Mouse (Mus musculus) urinary bladder, postnatal 36 days (tissue): Measurements from ENCODE around the gene Plppr1.
"Not testable (repeated sequence)": the region's sequence is repeated elsewhere in the genome, so short reads cannot be mapped to it uniquely, and the experiment has no call there.

Experiments used
- DNase-seq, 2 experiments: peaks; one replicate each; pipeline ENCODE4 v3.0.0; 2022; ENCODE audit warnings: low spot score in 2 of 2, mixed read lengths in 1 of 2

Plppr1 gene

GRCm38 (mm10) chr4:49233032-49233406 is 173.9 kb downstream of the Plppr1 start:
- no peak for DNase-seq

GRCm38 (mm10) chr4:49238111-49238510 is 179.0 kb downstream of the Plppr1 start:
- DNase-seq = no peak

GRCm38 (mm10) chr4:49239451-49239850 is 180.4 kb downstream of the Plppr1 start:
- no peak for DNase-seq

- DNase-seq = no peak
Measured at GRCm38 (mm10) chr4:49244791-49245190, 185.7 kb downstream of the Plppr1 start.

GRCm38 (mm10) chr4:49245274-49245673 is 186.2 kb downstream of the Plppr1 start:
- no peak for DNase-seq

GRCm38 (mm10) chr4:49251262-49251661 is 192.2 kb downstream of the Plppr1 start:
- DNase-seq = no peak

- DNase-seq = no peak
Measured at GRCm38 (mm10) chr4:49252169-49252568, 193.1 kb downstream of the Plppr1 start.

- DNase-seq = no peak
Measured at GRCm38 (mm10) chr4:49278515-49278914, 219.4 kb downstream of the Plppr1 start.

GRCm38 (mm10) chr4:49284692-49285291 is 225.7 kb downstream of the Plppr1 start:
- no peak for DNase-seq

- DNase-seq = no peak
Measured at GRCm38 (mm10) chr4:49285340-49286196, 226.5 kb downstream of the Plppr1 start.

- DNase-seq = no peak
Measured at GRCm38 (mm10) chr4:49286197-49286492, 227.1 kb downstream of the Plppr1 start.

- no peak for DNase-seq
Measured at GRCm38 (mm10) chr4:49296434-49296833, 237.4 kb downstream of the Plppr1 start.

- no peak for DNase-seq
Measured at GRCm38 (mm10) chr4:49299576-49299975, 240.5 kb downstream of the Plppr1 start.

- DNase-seq = no peak
Measured at GRCm38 (mm10) chr4:49321903-49322635, 263.0 kb downstream of the Plppr1 start.

GRCm38 (mm10) chr4:49337949-49338348 is 278.9 kb downstream of the Plppr1 start:
- not testable (repeated sequence) for DNase-seq

GRCm38 (mm10) chr4:49340091-49340490 is 281.0 kb downstream of the Plppr1 start:
- not testable (repeated sequence) for DNase-seq

- DNase-seq = not testable (repeated sequence)
Measured at GRCm38 (mm10) chr4:49348001-49348400, 288.9 kb downstream of the Plppr1 start.

- DNase-seq = no peak
Measured at GRCm38 (mm10) chr4:49348677-49349076, 289.6 kb downstream of the Plppr1 start.

- DNase-seq = no peak
Measured at GRCm38 (mm10) chr4:49350470-49350869, 291.4 kb downstream of the Plppr1 start.

- DNase-seq = no peak
Measured at GRCm38 (mm10) chr4:49357097-49357496, 298.0 kb downstream of the Plppr1 start.

- DNase-seq = not testable (repeated sequence)
Measured at GRCm38 (mm10) chr4:49368046-49368445, 309.0 kb downstream of the Plppr1 start.

- DNase-seq = not testable (repeated sequence)
Measured at GRCm38 (mm10) chr4:49383576-49384318, 324.7 kb downstream of the Plppr1 start.
